Mouse (Mus musculus) heart, postnatal 25 days (tissue): Measurements from ENCODE around the gene Tmco4. TPM values are rescaled to one million over a fixed set of nuclear protein-coding genes. Genes with fewer than 3 reads are reported as not detected.
A peak's percentile ranks its signal among the peaks of the same experiment; 100 is the strongest.

ENCODE experiments used
- DNase-seq: peaks from one replicate; pipeline ENCODE4 v3.0.0; 2022; ENCODE audit warnings: low spot score
- intact Hi-C: fragments of 180-260 bp; cut with DNase I; formaldehyde crosslinking; loops from one replicate; pipeline ENCODE4 v1.15.1; 2025
- total RNA-seq, 2 experiments: library from RNA; stranded (reverse); gene quantifications; 2 replicates each; pipeline ENCODE4 v1.2.3; 2021

Gene Tmco4
- 10 to 100 TPM in 1 of 2 experiments, 1 to 10 TPM in 1; 7.5 to 10.1 TPM for total RNA-seq

GRCm38 (mm10) chr4:138972827-138973718, at the start of gene Tmco4:
Gene Tmco4 (plus strand): TSS chr4:138972888.
- intact Hi-C loops = loop anchor here (2.0 kb wide), 1 partner anchor 50 kb away; no protein-coding TSS in a partner anchor
- peak; percentile 66 for DNase-seq

- no peak for DNase-seq
- intact Hi-C loops = loop anchor here (10.0 kb wide), 1 partner anchor 409 kb away; no protein-coding TSS in a partner anchor
Measured at GRCm38 (mm10) chr4:138925561-138925960, 47.1 kb upstream of the Tmco4 start.

GRCm38 (mm10) chr4:138933862-138934261, 38.8 kb upstream of the Tmco4 start:
- DNase-seq = no peak
- intact Hi-C loops = no loop called here

- no peak for DNase-seq
- intact Hi-C loops = no loop called here
Measured at GRCm38 (mm10) chr4:138934456-138935145, 38.1 kb upstream of the Tmco4 start.

- DNase-seq = no peak
- intact Hi-C loops = no loop called here
Measured at GRCm38 (mm10) chr4:138938495-138939269, 34.0 kb upstream of the Tmco4 start.

GRCm38 (mm10) chr4:138939481-138939880, 33.2 kb upstream of the Tmco4 start:
- no peak for DNase-seq
- intact Hi-C loops = no loop called here

- intact Hi-C loops = no loop called here
- DNase-seq = no peak
Measured at GRCm38 (mm10) chr4:138941401-138941800, 31.3 kb upstream of the Tmco4 start.

GRCm38 (mm10) chr4:138941966-138942365, 30.7 kb upstream of the Tmco4 start:
- no peak for DNase-seq
- intact Hi-C loops = no loop called here

- intact Hi-C loops = no loop called here
- peak; percentile 52 for DNase-seq
Measured at GRCm38 (mm10) chr4:138943730-138944129, 29.0 kb upstream of the Tmco4 start.

- DNase-seq = no peak
- intact Hi-C loops = no loop called here
Measured at GRCm38 (mm10) chr4:138948257-138948656, 24.4 kb upstream of the Tmco4 start.

GRCm38 (mm10) chr4:138958612-138959011, 14.1 kb upstream of the Tmco4 start:
- intact Hi-C loops = no loop called here
- no peak for DNase-seq

- no peak for DNase-seq
- intact Hi-C loops = no loop called here
Measured at GRCm38 (mm10) chr4:138959120-138959519, 13.6 kb upstream of the Tmco4 start.

- intact Hi-C loops = no loop called here
- no peak for DNase-seq
Measured at GRCm38 (mm10) chr4:138959926-138960325, 12.8 kb upstream of the Tmco4 start.

GRCm38 (mm10) chr4:138962719-138963118, 10.0 kb upstream of the Tmco4 start:
- intact Hi-C loops = no loop called here
- no peak for DNase-seq

- no peak for DNase-seq
- intact Hi-C loops = no loop called here
Measured at GRCm38 (mm10) chr4:138965871-138966270, 6.8 kb upstream of the Tmco4 start.

GRCm38 (mm10) chr4:138966866-138967265, 5.8 kb upstream of the Tmco4 start, which contains the start of gene Rnf186:
Gene Rnf186 (plus strand): TSS chr4:138967112.
- DNase-seq = no peak
- intact Hi-C loops = no loop called here

GRCm38 (mm10) chr4:138967485-138967884, 5.2 kb upstream of the Tmco4 start:
- intact Hi-C loops = no loop called here
- DNase-seq = no peak

GRCm38 (mm10) chr4:138968772-138969556, 3.7 kb upstream of the Tmco4 start:
- intact Hi-C loops = no loop called here
- DNase-seq = no peak

- no peak for DNase-seq
- intact Hi-C loops = no loop called here
Measured at GRCm38 (mm10) chr4:138969736-138970135, 3.0 kb upstream of the Tmco4 start.
